Mouse (Mus musculus) lung, adult 2 months (tissue): ENCODE measurements around the gene Cd69.

ENCODE experiments used
- CTCF ChIP-seq: fragments of 200-500 bp; IDR thresholded peaks from 2 replicates; pipeline ENCODE4 v1.5.1; 2011; ENCODE audit warnings: mild to moderate bottlenecking, low read length, control low read depth; ENCODE audit not compliant: insufficient read depth
- POLR2A ChIP-seq: fragments of 200-500 bp; IDR thresholded peaks from 2 replicates; pipeline ENCODE4 v1.6.1; 2011; ENCODE audit warnings: low read depth, mild to moderate bottlenecking, control low read depth, low read length, borderline replicate concordance; ENCODE audit errors: extremely low read depth

GRCm38 (mm10) chr6:129219897-129220517 is 55.2 kb downstream of the Cd69 start:
- TF ChIP-seq CTCF (no peak), POLR2A (0 out of 2 replicates have a peak, but pooled peaks have one; percentile 28)
